ENCODE assay signal across 7 mouse cellular contexts in the genomic region with DNA sequence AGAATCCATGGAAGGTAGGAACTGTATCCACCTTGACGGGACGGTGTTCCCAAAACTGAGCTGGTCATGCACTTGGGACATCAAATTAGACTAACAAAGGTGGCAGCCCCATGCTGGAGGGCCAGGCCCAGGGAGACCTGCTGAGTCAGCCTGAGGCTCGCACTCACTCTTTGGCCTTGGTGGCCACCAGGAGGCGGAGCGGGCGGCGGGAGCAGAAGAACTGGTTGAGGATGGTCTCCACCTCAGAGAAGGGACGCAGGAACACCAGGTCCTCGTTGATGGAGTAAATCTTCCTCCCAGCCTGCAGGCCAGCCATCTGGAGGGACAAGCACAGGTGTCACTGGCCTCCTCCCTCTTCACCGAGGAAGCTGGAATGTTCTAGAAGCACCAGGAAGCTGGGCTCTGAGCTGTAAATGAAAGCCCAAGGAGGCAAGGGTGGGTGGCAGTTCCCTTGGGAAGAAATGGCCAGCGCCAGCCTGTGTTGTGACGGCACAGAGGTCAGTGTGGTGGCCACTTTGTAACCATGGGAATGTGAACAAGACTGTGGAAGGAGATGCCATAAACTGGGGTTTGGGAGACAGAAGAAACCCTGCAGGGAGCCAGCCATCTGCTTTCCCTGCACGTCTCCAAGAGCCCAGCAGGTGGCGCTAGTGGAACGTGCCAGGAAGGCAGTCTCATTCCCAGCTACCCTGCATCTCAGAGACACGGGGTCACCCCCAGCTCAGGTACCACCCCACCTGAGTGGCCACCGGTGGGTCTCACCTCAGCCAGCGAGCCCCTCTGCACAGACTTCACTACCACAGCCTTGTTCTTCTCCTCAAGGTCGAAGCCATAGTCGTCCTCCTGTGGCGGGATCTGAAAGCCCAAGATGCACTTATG.
DNase-seq lines count a peak whose midpoint lies in the region; ATAC-seq and TF ChIP-seq lines count a peak whose summit lies in the region.

No protein-coding gene starts in this region.

- no peaks in the 10 kb centered on the region for H3K9me3 ChIP-seq in intestine, embryonic 16.5 days (ENCODE audit: control insufficient read depth, low read length)
- no peaks in the 10 kb centered on the region for H3K9me3 ChIP-seq in midbrain, postnatal 0 days (ENCODE audit: low read length)

- H3K36me3 ChIP-seq in intestine, embryonic 16.5 days (ENCODE audit: control insufficient read depth, insufficient read depth, low read length): no peaks in the 10 kb centered on the region
- peaks cover 15% of the 10 kb centered on the region for H3K36me3 ChIP-seq in midbrain, postnatal 0 days (ENCODE audit: insufficient read depth, low read length)

- TF ChIP-seq CTCF in midbrain, postnatal 0 days (IDR thresholded peaks at IDR 0.05): peak; percentile 99

- 44% methylated on average over 21 of the region's 21 CpGs for WGBS in intestine, embryonic 16.5 days
- 41% methylated on average over 21 of the region's 21 CpGs for WGBS in midbrain, postnatal 0 days

- H3K27me3 ChIP-seq in intestine, embryonic 16.5 days (replicated peaks; ENCODE audit: control insufficient read depth, insufficient read depth, low read length): no peaks in the 10 kb centered on the region
- no peaks in the 10 kb centered on the region for H3K27me3 ChIP-seq in midbrain, postnatal 0 days (ENCODE audit: insufficient read depth, low read length)

- DNase-seq in cerebellum, postnatal 14 days: peak; percentile 94 to 95
- DNase-seq in gastrocnemius, adult 18-20 months (ENCODE audit: low spot score): peak; percentile 79
- peak; percentile 84 for DNase-seq in left cerebral cortex, postnatal 4 days
- peak; percentile 77 for DNase-seq in midbrain, postnatal 0 days (ENCODE audit: low spot score)
- peak; percentile 78 to 84 for DNase-seq in spleen, postnatal 10 days (ENCODE audit: low spot score in 2 of 2)

- peaks cover 3% of the 10 kb centered on the region; the same call in 1 of the 2 replicates for H3K4me1 ChIP-seq in intestine, embryonic 16.5 days (ENCODE audit: control insufficient read depth, insufficient read depth, low read length)
- no peaks in the 10 kb centered on the region for H3K4me1 ChIP-seq in midbrain, postnatal 0 days (ENCODE audit: insufficient read depth, low read length)

- no peak overlapping the region for H3K9ac ChIP-seq in intestine, embryonic 16.5 days (ENCODE audit: low read depth, low read length)
- H3K9ac ChIP-seq in midbrain, postnatal 0 days (replicated peaks; ENCODE audit: low read length, poor library complexity, severe bottlenecking): no peak overlapping the region

- peak; percentile 47 for ATAC-seq in activated CD4-positive, CD25-positive, alpha-beta regulatory T cell, adult 4 months
- peak; percentile 58 for ATAC-seq in intestine, embryonic 16.5 days
- no peak for ATAC-seq in midbrain, postnatal 0 days (ENCODE audit: low FRiP score)

- no peak overlapping the region for H3K4me2 ChIP-seq in intestine, embryonic 16.5 days (ENCODE audit: low read depth, low read length)
- no peak overlapping the region for H3K4me2 ChIP-seq in midbrain, postnatal 0 days (ENCODE audit: low read depth, low read length, poor library complexity, severe bottlenecking)

- intact Hi-C loops in left cerebral cortex, postnatal 4 days (cut with DNase I): loop anchor here (1.0 to 10.0 kb wide), 3 partner anchors 120 to 263 kb away; a partner anchor contains a TSS

- H3K27ac ChIP-seq in intestine, embryonic 16.5 days (ENCODE audit: low read length): no peak overlapping the region
- no peak overlapping the region for H3K27ac ChIP-seq in midbrain, postnatal 0 days (ENCODE audit: low read depth, low read length)

- no peak overlapping the region for H3K4me3 ChIP-seq in intestine, embryonic 16.5 days (ENCODE audit: low read length)
- no peak overlapping the region for H3K4me3 ChIP-seq in midbrain, postnatal 0 days (ENCODE audit: low read depth, low read length)
